Mouse (Mus musculus) left cerebral cortex, adult 18-20 months (tissue): ENCODE measurements around the gene Gm9887. TPM values are rescaled to one million over a fixed set of nuclear protein-coding genes. Genes with fewer than 3 reads are reported as not detected.

ENCODE experiments used
- DNase-seq, 2 experiments: peaks; one replicate each; pipeline ENCODE4 v3.0.0; 2021 to 2022; ENCODE audit warnings: low spot score in 2 of 2, mixed read lengths in 1 of 2
- long read RNA-seq, 2 experiments: library from polyadenylated mRNA; stranded (forward); transcript quantifications; one replicate each; pipeline ENCODE4 v2.0.0; 2021
- total RNA-seq, 2 experiments: library from RNA; stranded (reverse); gene quantifications; 2 replicates each; pipeline ENCODE4 v1.2.3; 2021

Gm9887 gene
- total RNA-seq, result under 1 TPM; 0.65 to 0.80 TPM
- long read RNA-seq, experiment 1, partial matches to known transcripts, result 0 of 1 reads
- long read RNA-seq, experiment 1, other reads (novel, unspliced or antisense), result 0 of 1 reads
- long read RNA-seq, experiment 2, partial matches to known transcripts, result 0 of 3 reads
- long read RNA-seq, experiment 2, other reads (novel, unspliced or antisense), result 0 of 3 reads

- peak; percentile 99 for DNase-seq
These were observed at the start of gene Gm9887, which contains the start of gene Arf6 for GRCm38 (mm10) chr12:69371854-69372671. Gene Gm9887 (minus strand): TSS chr12:69372458. Gene Arf6 (plus strand): TSS chr12:69372150.

GRCm38 (mm10) chr12:69420716-69421115, 48.5 kb upstream of the Gm9887 start:
- no peak for DNase-seq

GRCm38 (mm10) chr12:69419606-69420005, 47.3 kb upstream of the Gm9887 start:
- DNase-seq, result no peak

- peak; percentile 21 to 22 for DNase-seq
These were observed 46.9 kb upstream of the Gm9887 start for GRCm38 (mm10) chr12:69419017-69419605.

GRCm38 (mm10) chr12:69418606-69419005, 46.3 kb upstream of the Gm9887 start:
- DNase-seq, result no peak

- no peak for DNase-seq
These were observed 45.5 kb upstream of the Gm9887 start for GRCm38 (mm10) chr12:69417701-69418291.

GRCm38 (mm10) chr12:69416793-69417192, 44.5 kb upstream of the Gm9887 start:
- DNase-seq, result no peak

- DNase-seq, result no peak
These were observed 42.7 kb upstream of the Gm9887 start for GRCm38 (mm10) chr12:69414826-69415572.

- no peak for DNase-seq
These were observed 41.0 kb upstream of the Gm9887 start for GRCm38 (mm10) chr12:69413303-69413702.

GRCm38 (mm10) chr12:69411936-69412335, 39.7 kb upstream of the Gm9887 start:
- no peak for DNase-seq

GRCm38 (mm10) chr12:69410767-69411166, 38.5 kb upstream of the Gm9887 start:
- no peak for DNase-seq

- no peak for DNase-seq
These were observed 30.4 kb upstream of the Gm9887 start for GRCm38 (mm10) chr12:69402594-69403167.

GRCm38 (mm10) chr12:69402100-69402499, 29.8 kb upstream of the Gm9887 start:
- DNase-seq, result no peak

- DNase-seq, result no peak
These were observed 28.6 kb upstream of the Gm9887 start for GRCm38 (mm10) chr12:69400871-69401286.

GRCm38 (mm10) chr12:69400367-69400766, 28.1 kb upstream of the Gm9887 start:
- DNase-seq, result no peak

GRCm38 (mm10) chr12:69394456-69394855, 22.2 kb upstream of the Gm9887 start:
- no peak for DNase-seq

- DNase-seq, result no peak
These were observed 20.8 kb upstream of the Gm9887 start for GRCm38 (mm10) chr12:69393076-69393475.

- no peak for DNase-seq
These were observed 17.9 kb upstream of the Gm9887 start for GRCm38 (mm10) chr12:69390000-69390698.

GRCm38 (mm10) chr12:69389273-69389938, 17.1 kb upstream of the Gm9887 start:
- peak in 1 of 2 experiments; percentile 11 for DNase-seq
